Mouse (Mus musculus) small intestine, adult 2 months (tissue): Measurements from ENCODE around the gene Trex1. TPM values are rescaled to one million over a fixed set of nuclear protein-coding genes. Genes with fewer than 3 reads are reported as not detected.
A peak's percentile ranks its signal among the peaks of the same experiment; 100 is the strongest.

ENCODE experiments used
- H3K27ac ChIP-seq: fragments of 200-500 bp; 2 replicates; pipeline ENCODE4 v1.5.1; 2012; ENCODE audit warnings: low read depth, low read length, control low read depth, inconsistent platforms; ENCODE audit not compliant: insufficient read depth
- H3K27me3 ChIP-seq: fragments of 200-500 bp; 2 replicates; pipeline ENCODE4 v1.6.1; 2012; ENCODE audit warnings: mild to moderate bottlenecking, moderate library complexity, low read length, inconsistent platforms; ENCODE audit not compliant: control insufficient read depth, insufficient read depth
- H3K36me3 ChIP-seq: fragments of 200-500 bp; 2 replicates; pipeline ENCODE4 v1.6.1; 2012; ENCODE audit warnings: mild to moderate bottlenecking, low read length, control low read depth, inconsistent platforms; ENCODE audit not compliant: control insufficient read depth, insufficient read depth
- H3K4me1 ChIP-seq: fragments of 200-500 bp; 2 replicates; pipeline ENCODE4 v1.6.1; 2012; ENCODE audit warnings: low read length, inconsistent platforms, mixed read lengths; ENCODE audit not compliant: control insufficient read depth, insufficient read depth, insufficient read length
- H3K4me3 ChIP-seq: fragments of 200-500 bp; 2 replicates; pipeline ENCODE4 v1.5.1; 2012; ENCODE audit warnings: low read depth, mild to moderate bottlenecking, control low read depth, inconsistent platforms, low read length, moderate library complexity
- CTCF ChIP-seq: fragments of 200-500 bp; IDR thresholded peaks from 2 replicates; pipeline ENCODE4 v1.5.1; 2012; ENCODE audit warnings: low read depth, mild to moderate bottlenecking, control low read depth, inconsistent platforms, low read length, moderate library complexity, mixed read lengths; ENCODE audit not compliant: insufficient replicate concordance, insufficient read length; ENCODE audit errors: extremely low read depth
- POLR2A ChIP-seq: fragments of 200-500 bp; IDR thresholded peaks from 2 replicates; pipeline ENCODE4 v1.6.1; 2012; ENCODE audit warnings: low read depth, mild to moderate bottlenecking, control low read depth, inconsistent platforms, low read length, moderate library complexity
- WGBS: fragments of 180-500 bp; shearing (Covaris S2); methylation state at CpG from one replicate; pipeline ENCODE4 v1.1.7; 2018; 5-methylcytosine and 5-hydroxymethylcytosine counted together
- polyA plus RNA-seq: library from polyadenylated mRNA; depleted of rRNA; stranded (reverse); fragments of >200 nt; gene quantifications from 2 replicates; pipeline ENCODE4 v1.2.3, GENCODE M21; 2012

Trex1 gene
- polyA plus RNA-seq, 1 experiment: 174 TPM

- 21% methylated on average over 5 of the region's 5 CpGs for WGBS
- TF ChIP-seq POLR2A: no peak
- peak; percentile 51; the same call in 1 of the 2 replicates for TF ChIP-seq CTCF
- Histone ChIP-seq H3K27me3 (no peaks in the 10 kb centered on the region), H3K27ac (no peak overlapping the region), H3K4me3 (no peak overlapping the region), H3K36me3 (peaks cover 20% of the 10 kb centered on the region), H3K4me1 (peaks cover 8% of the 10 kb centered on the region)
Observed at GRCm38 (mm10) chr9:109087987-109088386, 28.5 kb upstream of the Trex1 start.

- H3K4me3 ChIP-seq: no peak overlapping the region
- H3K4me1 ChIP-seq: peaks cover 4% of the 10 kb centered on the region; the same call in 1 of the 2 replicates
- H3K36me3 ChIP-seq: peaks cover 12% of the 10 kb centered on the region
- no peak for TF ChIP-seq POLR2A
- peak; percentile 6; the same call in 1 of the 2 replicates for TF ChIP-seq CTCF
- no peaks in the 10 kb centered on the region for H3K27me3 ChIP-seq
- WGBS: 22% methylated on average over 2 of the region's 2 CpGs
- H3K27ac ChIP-seq: no peak overlapping the region
Observed at GRCm38 (mm10) chr9:109084922-109085321, 25.4 kb upstream of the Trex1 start.

- H3K36me3 ChIP-seq: peaks cover 18% of the 10 kb centered on the region
- peaks cover 4% of the 10 kb centered on the region; the same call in 1 of the 2 replicates for H3K4me1 ChIP-seq
- no peaks in the 10 kb centered on the region for H3K27me3 ChIP-seq
- TF ChIP-seq POLR2A (peak; percentile 83; the same call in 1 of the 2 replicates), CTCF (no peak)
- H3K4me3 ChIP-seq: peak within 1 kb of the TSS; percentile 84
- WGBS: 1% methylated on average over 37 of the region's 37 CpGs
- peak within 1 kb of the TSS; percentile 83 for H3K27ac ChIP-seq
Observed at GRCm38 (mm10) chr9:109082124-109082800, 22.7 kb upstream of the Trex1 start, which contains the start of the genes Ccdc51 and Tma7. Ccdc51 (plus strand) TSS chr9:109082493. Tma7 (minus strand) TSS chr9:109082587.

- TF ChIP-seq POLR2A (no peak), CTCF (no peak)
- Histone ChIP-seq H3K27ac (peak overlapping the region; percentile 83), H3K36me3 (peaks cover 18% of the 10 kb centered on the region), H3K4me3 (peak overlapping the region; percentile 84), H3K27me3 (no peaks in the 10 kb centered on the region), H3K4me1 (peaks cover 4% of the 10 kb centered on the region; the same call in 1 of the 2 replicates)
- 1% methylated on average over 11 of the region's 11 CpGs for WGBS
Observed at GRCm38 (mm10) chr9:109081749-109082123, 22.2 kb upstream of the Trex1 start.

GRCm38 (mm10) chr9:109080516-109080915, 21.0 kb upstream of the Trex1 start:
- Histone ChIP-seq H3K4me1 (peaks cover 4% of the 10 kb centered on the region; the same call in 1 of the 2 replicates), H3K4me3 (no peak overlapping the region), H3K36me3 (peaks cover 18% of the 10 kb centered on the region), H3K27me3 (no peaks in the 10 kb centered on the region), H3K27ac (no peak overlapping the region)
- WGBS: 73% methylated on average over 3 of the region's 3 CpGs
- TF ChIP-seq CTCF (no peak), POLR2A (no peak)

GRCm38 (mm10) chr9:109073661-109074573, 14.4 kb upstream of the Trex1 start, which contains the start of gene Atrip:
Atrip (minus strand) TSS chr9:109074124.
- H3K27ac ChIP-seq: no peak within 1 kb of the TSS
- TF ChIP-seq POLR2A: peak; percentile 54; the same call in 1 of the 2 replicates
- no peak for TF ChIP-seq CTCF
- peak within 1 kb of the TSS; percentile 91 for H3K4me3 ChIP-seq
- H3K4me1 ChIP-seq: peaks cover 6% of the 10 kb centered on the region
- WGBS: under 1% methylated on average over 57 of the region's 57 CpGs
- peaks cover 20% of the 10 kb centered on the region for H3K36me3 ChIP-seq
- no peaks in the 10 kb centered on the region for H3K27me3 ChIP-seq
